Mouse (Mus musculus): ENCODE measurements around the gene Lrrn3.
A peak's percentile ranks its signal among the peaks of the same experiment; 100 is the strongest.

Lrrn3 gene

DNA sequence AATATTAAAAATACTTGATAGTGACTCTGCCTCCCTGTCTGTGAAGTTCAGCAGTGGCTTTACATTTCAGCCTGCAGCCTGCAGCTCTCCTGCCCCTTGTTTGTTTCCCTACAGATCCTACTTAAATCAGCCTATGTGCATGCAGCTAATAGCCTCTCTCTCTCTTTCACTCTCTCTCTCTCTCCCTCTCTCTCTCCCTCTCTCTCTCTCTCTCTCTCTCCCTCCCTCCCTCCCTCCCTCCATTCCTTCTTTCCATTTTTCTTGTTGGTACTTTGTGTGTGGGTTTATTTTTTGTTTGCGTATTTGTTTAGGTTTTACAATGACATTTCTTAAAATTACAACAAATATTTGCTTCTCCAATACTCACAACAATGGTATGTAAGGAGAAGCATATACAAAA lies at the start of gene Lrrn3:
Gene Lrrn3 (minus strand): TSS at position 101 of the 400 bp plus-strand sequence.
- no peak for DNase-seq (ENCODE audit: low read depth, low spot score)

DNA sequence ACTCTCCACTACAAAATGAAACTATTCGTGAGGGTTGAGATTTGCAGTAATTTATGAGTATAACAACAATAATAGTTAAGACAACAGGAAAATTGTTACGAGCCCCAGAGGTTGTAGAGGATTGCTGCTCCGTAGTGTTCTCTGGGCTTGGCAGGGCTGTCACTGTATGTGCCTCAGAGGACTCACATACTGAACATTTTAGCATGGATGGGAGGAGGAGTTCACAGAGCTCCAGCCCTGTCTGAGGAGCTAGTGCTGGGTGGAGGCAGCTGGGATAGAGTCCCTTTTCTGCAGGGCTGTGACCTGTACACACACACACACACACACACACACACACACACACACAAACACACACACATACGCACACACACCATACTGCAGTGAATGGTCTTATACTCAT lies 42.2 kb upstream of the Lrrn3 start:
- no peak for DNase-seq (ENCODE audit: low read depth, low spot score)

DNA sequence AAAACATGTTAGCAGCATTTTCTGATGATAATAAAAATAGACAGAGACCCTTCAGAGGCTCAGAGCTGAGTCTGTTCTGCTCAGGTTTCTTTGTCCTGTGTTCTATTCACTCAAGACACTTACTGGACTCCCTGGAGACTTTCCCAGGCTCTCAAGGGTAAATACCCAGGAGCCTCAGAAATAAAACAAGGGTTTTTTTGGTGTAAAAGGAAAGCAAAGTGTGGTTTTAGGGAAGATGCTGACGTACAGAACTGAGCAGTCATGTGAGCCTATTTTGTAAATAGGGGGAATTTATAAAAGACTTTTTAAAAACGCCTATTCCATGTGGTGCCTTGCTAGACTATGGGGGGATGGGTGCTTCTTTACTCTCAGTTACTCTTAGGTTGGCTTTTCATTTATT lies 40.5 kb upstream of the Lrrn3 start:
- DNase-seq (ENCODE audit: low read depth, low spot score): no peak

DNA sequence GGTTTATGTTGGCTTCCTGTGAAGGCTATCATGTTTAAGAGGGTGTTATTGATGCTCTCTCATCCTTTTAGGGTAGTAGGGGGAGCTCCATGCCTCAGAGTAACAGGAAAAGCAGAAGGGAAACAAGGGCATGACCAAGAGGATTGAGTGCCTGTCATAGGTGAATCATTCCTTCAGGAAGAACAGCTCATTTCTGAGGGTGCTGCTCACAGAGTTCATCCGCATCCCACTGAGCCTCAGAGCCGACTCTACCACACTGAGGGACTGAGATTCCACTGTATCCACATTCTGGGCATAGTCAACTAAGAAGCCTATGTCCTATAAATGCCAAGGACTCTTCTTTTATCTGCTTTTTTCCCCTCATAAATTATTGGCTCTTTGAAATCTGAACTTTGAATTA lies 35.4 kb upstream of the Lrrn3 start:
- DNase-seq (ENCODE audit: low read depth, low spot score): no peak

DNA sequence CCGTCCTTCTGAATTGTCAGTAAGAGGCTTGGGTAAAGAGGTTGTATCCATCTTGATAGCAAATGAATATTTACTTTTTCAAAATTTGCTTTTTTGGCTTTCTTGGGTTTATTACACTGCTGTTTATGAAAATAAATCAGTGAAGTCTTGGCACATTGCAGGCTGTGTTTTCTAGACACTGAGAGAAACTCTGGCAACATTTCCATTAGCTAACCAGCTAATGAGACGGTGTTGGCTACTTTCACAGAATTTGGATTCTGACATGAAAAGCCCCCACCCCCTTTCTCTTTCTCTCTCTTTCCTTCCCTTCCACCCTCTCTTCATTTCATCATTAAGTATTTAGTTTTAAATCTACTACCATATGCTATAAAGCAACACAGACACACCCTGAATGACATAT lies 34.1 kb upstream of the Lrrn3 start:
- no peak for DNase-seq (ENCODE audit: low read depth, low spot score)

DNA sequence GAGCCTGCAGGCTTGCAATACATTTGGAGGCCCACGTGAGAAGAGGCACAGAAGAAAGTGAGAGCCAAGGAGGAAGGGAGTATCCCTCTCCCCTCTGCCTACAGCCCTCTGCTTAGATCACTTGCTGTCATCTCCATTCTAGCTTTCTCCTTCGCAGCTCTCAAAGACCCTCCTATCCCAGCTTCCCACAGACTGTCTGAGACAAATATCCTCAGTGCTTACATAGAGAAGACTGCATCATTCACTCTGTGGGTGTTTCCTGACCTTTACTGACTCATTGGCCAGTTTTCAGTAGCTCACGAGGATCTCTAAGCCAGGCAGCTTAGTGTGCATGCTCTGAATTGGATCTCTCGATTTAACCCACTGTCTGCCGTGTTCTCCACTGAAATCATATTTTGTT lies 32.7 kb upstream of the Lrrn3 start:
- DNase-seq (ENCODE audit: low read depth, low spot score): no peak

DNA sequence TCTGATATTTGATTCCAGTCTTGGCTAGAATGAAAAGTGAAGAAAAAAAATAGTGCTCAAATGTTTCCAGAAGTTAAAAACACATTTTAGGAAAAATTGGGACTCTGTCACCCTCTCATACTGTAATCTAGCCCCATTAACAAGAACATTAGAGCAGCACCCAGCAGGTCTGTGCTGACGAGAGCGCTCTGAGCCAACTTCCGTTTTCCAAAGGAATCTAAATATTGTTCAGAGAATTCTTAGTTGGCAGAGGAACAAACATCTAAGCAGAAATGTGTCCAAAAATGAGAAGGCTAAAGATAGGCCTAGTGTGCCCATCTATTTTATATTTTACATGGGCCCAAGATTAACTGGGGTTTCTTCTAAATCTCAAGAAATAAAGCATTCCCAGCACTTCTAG lies 24.4 kb upstream of the Lrrn3 start:
- DNase-seq (ENCODE audit: low read depth, low spot score): no peak

DNA sequence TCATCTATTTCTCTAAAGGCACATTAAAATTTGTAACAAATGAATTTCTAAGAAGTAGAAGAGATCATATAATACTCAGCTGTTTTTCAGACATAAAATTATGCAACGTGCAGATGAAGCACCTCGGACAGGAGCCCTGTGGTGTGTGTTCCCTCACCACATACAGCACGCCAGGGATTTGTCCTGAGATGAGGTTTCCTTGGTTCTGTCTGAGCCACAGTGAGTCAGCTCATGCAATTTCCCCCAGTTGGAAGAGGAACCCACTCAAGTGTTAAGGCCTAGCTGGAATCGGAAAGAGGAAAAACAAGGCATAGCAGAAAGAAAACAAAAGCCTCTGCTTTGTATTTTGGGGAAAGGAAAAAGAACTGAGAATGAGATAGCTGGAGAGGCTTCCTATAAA lies 22.4 kb upstream of the Lrrn3 start:
- DNase-seq (ENCODE audit: low read depth, low spot score): no peak

DNA sequence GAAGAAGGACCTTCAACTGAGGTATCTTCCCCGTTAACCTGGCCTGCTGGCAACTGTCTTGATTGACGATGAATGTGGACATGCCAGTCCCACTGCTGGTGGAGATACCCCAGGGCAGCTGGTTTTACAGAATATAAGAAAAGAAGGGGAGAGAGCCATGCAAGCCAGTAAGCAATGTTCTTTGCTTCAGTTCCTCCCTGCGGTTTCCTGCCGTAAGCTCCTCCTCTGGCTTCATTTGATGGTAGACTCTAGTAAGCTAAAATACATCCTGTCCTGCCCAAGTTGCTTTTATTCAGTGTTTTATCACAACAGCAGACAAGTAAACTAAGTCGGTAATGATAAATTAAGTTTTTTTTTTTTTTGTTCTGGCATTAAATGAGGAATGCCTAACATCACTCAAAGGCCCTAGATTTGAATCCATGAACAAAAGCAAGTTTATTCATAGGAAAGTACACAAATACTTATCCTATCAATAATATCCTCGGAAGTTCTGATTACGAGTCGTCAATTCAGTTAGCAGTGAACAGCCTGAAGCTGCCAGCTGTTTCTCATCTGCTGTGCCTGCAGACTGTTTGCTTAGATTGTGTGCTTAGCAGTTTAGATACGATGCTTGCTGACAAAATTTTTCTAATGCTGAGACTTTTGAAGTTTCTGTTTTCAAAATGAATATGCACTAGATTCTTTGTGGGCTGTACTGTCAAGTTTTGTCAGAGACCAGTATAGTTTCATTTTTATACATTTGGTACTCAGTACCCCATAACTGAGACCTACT lies 14.0 kb upstream of the Lrrn3 start:
- DNase-seq (ENCODE audit: low read depth, low spot score): no peak

DNA sequence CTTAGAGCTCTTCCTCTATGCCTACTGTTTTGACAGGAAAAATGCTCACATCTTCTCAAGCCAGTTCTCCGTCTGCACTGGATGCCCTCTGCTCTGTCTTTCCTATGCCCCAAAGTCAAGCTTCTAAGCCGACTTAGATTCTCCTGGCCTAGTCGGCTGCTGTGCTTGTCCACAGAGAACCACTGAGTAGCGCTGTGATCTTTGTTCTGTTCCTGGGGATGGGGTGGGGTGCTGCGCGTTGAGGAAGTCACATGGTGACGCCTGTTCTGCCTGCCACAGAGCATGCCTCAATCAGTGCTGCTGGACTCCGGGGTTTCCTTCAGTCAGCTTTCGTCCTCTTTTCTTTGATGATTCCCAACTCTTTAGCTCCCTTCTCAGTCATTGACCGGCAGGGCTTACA lies 8.4 kb upstream of the Lrrn3 start:
- DNase-seq (ENCODE audit: low read depth, low spot score): no peak

DNA sequence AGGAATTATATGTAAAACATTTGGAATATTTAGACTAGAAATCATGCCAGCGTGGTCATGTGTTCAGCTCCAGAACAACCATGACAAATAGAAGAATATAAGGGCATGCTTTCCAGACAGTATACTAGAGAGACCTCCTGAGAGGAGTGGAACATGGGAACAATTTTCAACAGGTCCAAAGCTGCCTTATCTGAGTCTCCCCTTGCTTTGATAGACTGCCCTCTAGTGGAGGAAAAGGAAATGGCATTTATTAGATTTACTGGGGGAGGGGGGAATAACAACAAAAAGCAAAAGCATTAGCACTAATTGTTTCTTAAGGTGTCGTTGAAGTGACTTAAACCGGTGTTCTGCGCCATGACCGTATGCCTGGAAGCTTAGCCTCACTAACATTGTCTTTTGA lies 774 bp upstream of the Lrrn3 start:
- peak; percentile 51 for DNase-seq (ENCODE audit: low read depth, low spot score)

DNA sequence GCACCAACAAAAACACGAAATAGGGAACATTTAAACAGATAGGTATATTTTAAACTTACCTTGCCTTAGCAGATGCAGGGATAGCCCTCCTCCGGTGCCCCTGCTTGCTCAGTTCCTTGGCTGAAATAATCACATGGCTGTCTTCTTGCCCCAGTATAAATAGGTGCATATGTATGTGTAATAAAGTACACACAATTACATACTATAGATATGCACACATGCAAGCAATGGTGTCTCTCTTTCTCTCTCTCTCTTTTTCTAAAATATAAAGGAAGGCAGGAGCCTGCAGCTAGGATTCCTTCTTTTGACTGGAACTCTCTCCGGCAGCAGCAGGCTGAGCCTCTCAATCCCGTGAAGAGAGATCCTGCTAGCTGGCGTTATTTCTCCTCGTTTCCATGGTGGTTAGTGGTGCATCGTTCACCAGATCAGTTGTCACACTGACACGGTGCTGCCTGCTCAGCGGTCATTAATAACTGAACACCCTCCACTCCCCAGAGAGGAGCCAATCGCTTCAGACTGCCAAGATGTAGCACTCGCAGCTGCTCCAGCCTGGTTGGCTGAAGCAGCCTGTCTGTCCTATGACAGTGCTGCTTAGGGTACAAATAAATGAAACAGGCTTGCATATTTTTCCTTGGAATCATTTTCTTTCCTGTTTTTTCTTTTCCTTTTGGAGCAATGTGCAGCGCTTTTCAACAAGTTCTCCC lies 567 bp downstream of the Lrrn3 start:
- no peak for DNase-seq (ENCODE audit: low read depth, low spot score)

DNA sequence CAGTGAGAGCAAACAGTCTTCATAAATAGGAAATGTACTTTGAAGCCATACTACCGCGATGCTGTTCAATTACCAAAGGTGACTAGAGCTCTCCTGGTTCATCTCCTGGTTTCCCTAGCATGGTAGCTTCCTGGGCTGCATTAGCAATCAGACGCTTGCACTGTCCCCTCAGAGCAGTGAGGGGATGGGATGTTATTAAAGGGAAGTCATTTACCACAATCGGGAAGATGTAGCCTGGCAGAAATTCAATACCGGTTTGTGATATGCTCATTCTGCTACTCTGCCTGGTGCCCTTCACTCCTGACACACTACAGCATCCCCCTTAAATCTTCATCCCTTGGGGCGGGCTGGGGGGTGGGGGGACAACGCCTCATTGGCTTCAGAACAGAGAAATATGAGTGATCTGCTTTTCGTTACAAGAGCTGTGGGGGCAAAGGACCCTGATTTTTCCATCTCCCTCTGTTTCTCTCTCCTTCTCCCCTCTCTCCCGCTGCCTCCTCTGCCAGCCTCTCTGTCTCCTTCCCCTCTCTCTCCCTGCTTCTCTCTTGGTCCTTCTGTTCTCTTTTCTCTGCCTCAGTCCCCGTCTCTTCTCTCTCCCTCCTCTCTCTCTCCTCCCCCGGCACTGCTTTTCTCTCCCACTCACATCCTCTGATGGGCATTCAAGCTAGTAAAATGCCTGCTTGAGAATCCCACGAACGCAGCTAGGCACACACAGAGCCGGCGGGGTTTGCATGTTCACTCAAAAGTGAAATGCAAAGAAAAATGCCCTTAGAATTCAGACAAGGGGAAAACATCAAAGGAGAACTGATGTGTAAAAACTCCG lies 1.3 kb downstream of the Lrrn3 start:
- DNase-seq (ENCODE audit: low read depth, low spot score): no peak

DNA sequence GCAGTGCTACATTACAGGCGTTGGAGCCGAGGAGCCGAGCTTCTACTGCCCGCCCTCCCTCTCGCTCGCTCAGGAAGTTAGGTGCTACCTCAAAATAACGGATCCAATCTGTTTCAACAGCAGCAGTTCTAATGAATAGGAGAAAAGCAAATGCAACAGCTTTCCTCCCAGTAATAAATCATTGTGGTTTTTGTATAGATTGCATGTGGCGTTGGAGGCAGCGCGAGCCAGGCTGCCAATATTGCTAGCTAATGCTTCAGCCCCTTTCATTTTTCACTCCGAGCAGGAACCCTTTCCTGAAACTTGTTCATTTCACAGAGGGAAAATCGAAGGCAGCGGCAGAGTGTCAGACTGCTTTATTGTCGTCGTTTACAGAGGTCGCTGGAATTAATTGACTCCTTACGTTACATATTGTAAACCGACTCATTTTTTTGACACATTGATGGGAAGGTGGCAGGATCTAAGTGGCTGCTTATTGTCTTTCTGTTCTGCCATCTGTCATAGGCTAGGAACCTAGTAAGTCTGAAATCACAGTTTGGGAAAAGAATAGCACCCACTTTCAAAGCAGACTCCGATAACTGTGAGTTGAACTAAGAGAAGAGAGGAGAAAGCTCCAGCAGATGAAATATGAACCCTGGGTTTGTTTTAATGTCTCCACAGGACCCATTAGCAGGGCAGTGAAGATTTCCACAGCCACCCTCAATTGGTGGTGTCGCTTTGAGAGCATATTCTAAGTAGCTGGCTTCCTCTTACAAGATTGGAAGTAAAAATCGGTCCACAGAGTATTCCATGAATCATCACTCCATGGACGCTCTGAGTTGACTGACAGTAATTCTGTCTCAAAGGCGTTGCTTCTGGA lies 2.4 kb downstream of the Lrrn3 start:
- DNase-seq (ENCODE audit: low read depth, low spot score): no peak

DNA sequence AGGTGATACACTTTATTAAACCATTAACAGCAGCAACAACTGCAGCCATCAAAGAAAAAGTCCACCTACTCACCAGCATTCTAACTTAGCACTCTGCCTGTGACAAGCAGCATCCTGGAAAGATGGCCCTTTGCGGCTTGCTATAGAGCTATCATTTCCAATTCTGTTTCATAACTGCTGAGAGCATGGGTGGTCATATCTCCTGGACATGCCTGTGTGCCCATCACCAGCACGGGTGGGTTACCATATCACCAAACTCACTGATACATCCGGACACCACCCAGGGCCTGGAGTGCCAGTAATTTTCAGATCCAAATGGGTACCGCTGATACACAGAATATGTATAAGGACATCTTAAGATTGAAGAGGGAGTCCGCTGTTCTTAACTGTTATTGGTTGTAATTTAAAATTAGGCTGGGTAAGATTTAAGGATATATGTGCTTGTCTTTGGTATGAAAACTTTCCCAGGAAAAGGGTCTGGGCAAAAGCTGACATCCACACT lies 3.1 kb downstream of the Lrrn3 start:
- no peak for DNase-seq (ENCODE audit: low read depth, low spot score)

DNA sequence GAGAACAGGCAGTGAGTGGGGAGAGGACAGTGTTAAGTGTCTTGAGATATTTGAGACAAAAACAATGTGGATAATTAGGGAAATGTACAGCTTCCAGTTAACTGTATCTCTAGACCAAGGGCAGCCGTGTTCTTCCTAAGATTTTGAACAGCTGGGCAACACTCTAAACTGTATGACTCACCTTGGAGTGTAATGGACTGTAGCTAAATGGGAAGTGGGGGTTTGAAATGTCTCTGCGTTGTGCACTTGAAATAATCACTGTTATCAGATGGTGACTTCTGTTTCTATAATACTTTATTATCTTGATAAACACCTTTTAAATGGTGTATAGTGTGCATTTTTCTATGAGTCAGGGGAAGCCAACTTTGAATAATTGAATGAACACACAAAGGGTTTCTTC lies 4.7 kb downstream of the Lrrn3 start:
- no peak for DNase-seq (ENCODE audit: low read depth, low spot score)

DNA sequence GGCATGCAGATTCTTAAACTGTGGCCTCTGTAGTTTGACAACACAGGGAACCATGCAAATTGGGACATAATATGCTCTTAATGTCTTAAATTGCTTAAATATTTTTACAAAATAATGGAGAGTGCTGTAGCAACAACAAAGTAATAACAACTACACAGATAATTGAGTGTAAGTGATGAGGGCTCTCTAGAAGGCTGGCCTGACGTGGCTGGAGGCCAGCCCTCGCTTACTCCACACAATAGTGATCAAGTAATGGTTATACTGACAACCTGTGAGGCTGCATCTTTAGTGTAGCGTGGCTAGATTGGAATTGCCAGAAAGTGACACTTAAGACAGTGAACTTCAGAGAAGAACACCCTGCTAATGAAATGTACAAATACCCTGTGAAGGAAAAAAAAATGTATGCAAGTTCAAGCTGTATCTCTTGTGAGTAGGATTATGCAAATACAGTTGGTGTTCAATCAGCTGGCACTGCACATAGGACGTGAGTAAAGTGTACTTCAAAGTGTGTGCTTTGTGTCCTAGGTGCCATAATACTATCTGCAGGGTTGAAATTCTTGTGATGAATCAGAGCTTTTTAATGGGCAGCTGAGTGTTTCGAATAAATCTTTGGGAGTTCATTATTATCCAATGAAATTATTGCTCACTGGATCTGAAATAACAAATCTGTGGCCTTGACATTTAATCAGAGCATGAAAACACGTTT lies 17.0 kb downstream of the Lrrn3 start:
- no peak for DNase-seq (ENCODE audit: low read depth, low spot score)

DNA sequence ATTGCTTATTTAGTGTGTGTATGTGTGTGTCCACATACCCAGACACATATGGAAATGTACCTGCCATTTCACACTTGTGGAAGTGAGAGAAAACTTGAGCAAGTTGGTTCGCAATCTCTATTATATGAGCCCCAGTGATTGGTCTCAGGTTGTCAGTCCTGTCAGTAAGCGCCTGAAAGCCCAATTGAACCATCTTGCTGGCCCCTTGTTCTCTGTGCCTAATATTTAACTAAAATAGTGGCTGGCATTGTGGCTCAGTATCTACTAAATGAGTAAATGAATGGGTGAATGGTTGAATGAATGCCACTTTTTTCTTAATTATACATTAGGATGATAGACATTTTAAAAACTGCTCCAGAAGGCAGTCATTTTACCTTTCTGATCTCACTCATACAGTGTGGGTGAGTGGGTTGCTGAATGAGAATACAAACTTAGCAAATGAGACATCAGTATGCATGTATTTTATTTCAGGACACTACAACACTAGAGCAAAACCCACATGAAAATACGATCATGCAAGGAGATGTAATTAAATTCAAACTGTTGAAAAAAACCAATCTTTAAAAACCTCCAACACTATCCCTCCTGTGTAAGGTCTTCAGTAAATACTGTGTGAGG lies 17.7 kb downstream of the Lrrn3 start:
- DNase-seq (ENCODE audit: low read depth, low spot score): no peak

DNA sequence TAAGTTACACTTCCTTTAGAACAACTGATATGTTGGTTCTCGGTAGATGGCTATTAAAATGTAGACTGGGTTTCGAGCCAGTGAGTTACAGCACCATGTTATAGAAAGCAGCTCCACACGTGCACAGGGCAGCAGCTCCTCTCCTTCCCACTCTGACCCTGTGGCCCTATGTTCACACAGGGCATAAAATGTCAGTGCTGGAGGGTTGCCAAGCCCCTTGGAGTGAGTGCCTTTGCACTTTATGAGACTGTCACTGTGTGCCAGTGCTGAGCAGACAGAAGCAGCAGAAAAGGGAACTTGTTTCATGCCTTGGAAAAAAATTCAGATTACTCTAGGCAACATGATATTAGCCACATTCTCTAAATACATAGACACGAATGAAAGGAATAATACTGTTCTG lies 47.8 kb downstream of the Lrrn3 start:
- DNase-seq (ENCODE audit: low read depth, low spot score): peak; percentile 7
